Mouse (Mus musculus): ENCODE measurements around the gene Anxa6. TPM values are rescaled to one million over a fixed set of nuclear protein-coding genes. Genes with fewer than 3 reads are reported as not detected.

The Anxa6 gene
- polyA plus RNA-seq, 1 experiment from 2014 or later, result 53.9 TPM

DNA sequence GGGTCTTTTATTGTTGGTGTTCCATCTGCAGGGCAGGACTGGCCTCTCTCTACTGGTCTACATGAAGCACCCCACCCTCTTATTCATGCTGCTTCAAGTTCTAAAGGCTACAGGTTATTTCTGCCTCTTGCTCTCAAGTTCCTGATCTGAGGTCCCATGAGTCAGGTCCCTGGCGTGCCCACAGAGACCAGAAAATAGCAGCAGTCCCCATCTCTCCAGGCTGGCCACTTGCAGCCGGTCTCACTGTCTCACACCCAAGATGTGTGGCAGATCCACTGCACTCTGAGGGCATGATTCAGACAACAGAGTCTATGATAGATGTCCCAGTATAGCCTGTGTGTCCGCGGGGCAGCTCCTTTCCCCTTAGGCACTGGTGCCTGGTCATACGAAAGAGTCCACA, 27.6 kb upstream of the Anxa6 start:
- WGBS, result 94% methylated on average over 5 of the region's 5 CpGs
- no peak for DNase-seq (ENCODE audit: low spot score)
- H3K9me3 ChIP-seq (replicated peaks), result no peaks in the 10 kb centered on the region
- no peaks in the 10 kb centered on the region for H3K27me3 ChIP-seq (ENCODE audit: low read depth, poor library complexity, severe bottlenecking)
- H3K4me3 ChIP-seq, result no peak overlapping the region
- H3K36me3 ChIP-seq, result no peaks in the 10 kb centered on the region
- no peak overlapping the region for H3K27ac ChIP-seq (replicated peaks)
- no peaks in the 10 kb centered on the region for H3K4me1 ChIP-seq

DNA sequence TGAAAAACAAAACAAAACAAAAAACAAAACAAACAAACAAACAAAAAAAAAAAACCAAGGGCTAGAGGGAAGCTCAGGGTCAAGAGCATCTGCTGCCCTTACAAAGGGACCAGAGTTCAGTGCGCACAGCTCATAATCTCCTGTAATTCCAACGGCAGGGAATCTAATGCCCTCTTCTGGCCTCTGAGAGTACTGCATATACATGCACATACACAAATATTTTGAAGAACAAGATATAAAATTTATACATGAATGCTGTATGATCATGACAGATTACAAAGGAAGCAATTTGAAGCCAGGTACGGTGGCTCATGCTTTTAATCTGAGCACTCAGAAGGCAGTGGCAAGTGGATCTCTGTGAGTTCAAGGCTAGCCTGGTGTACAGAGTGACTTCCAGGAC, 24.3 kb upstream of the Anxa6 start:
- H3K9me3 ChIP-seq (replicated peaks), result no peaks in the 10 kb centered on the region
- no peak overlapping the region for H3K4me3 ChIP-seq
- no peaks in the 10 kb centered on the region for H3K27me3 ChIP-seq (ENCODE audit: low read depth, poor library complexity, severe bottlenecking)
- H3K27ac ChIP-seq (replicated peaks), result no peak overlapping the region
- no peaks in the 10 kb centered on the region for H3K36me3 ChIP-seq
- H3K4me1 ChIP-seq, result no peaks in the 10 kb centered on the region
- DNase-seq (ENCODE audit: low spot score), result no peak
- WGBS, result 82% methylated on average over 3 of the region's 3 CpGs

DNA sequence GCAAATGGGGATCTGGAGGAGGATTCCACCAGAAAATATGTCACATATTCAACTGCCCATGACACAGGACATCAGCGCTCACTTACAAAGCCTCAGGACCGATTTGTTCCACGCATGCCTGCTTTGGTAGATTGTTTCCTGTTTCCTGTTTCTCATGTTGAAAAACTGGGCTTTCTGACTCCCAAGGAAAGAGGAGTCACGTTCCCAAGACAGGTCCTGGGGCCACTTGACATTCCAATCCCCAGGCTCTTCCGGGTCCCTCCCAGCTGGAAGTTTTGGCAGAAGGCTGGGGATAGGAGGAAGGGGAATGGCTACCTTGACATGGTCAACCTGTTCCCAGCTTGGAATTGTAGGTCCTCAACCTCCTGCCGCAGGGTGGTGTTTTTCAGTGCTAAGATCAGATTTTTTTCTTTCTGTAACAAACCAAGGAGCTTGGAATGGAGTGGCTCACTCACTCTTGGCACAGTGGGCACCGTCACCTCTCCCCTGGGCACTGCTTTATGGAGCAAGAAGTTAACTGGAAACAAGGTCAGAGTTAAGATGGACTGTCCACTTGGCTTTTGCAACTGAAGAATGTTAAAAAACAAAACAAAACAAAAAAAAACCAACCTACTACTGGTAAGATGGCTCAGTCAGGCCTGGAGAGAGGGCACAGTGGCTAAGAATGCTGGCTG, 17.7 kb upstream of the Anxa6 start:
- Histone ChIP-seq H3K4me1 (no peaks in the 10 kb centered on the region), H3K4me3 (no peak overlapping the region), H3K9me3 (replicated peaks) (no peaks in the 10 kb centered on the region), H3K27ac (replicated peaks) (no peak overlapping the region), H3K36me3 (no peaks in the 10 kb centered on the region), H3K27me3 (ENCODE audit: low read depth, poor library complexity, severe bottlenecking) (no peaks in the 10 kb centered on the region)
- no peak for DNase-seq (ENCODE audit: low spot score)
- 82% methylated on average over 7 of the region's 7 CpGs for WGBS

DNA sequence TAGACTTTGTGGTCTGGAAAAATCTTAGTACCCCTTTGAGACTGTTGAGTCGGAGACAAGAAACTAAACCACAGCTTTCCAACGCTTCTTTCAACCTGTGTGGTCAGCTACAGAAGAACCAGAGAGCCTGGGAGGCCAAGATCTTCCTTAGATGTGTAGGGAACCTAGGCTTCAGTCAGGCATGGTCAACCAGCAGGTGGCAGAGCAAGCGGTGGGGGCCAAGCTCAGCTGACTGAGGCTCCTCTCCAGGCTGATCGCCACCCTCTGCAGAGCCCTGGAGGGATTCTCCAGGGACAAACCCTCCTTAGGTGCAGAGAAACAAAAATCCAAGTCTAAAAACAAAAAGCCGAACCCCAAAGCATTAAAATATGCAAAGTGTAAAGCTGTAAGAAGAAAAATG, 13.4 kb upstream of the Anxa6 start:
- H3K4me1 ChIP-seq, result no peaks in the 10 kb centered on the region
- H3K27me3 ChIP-seq (ENCODE audit: low read depth, poor library complexity, severe bottlenecking), result no peaks in the 10 kb centered on the region
- no peaks in the 10 kb centered on the region for H3K36me3 ChIP-seq
- no peak for DNase-seq (ENCODE audit: low spot score)
- no peak overlapping the region for H3K27ac ChIP-seq (replicated peaks)
- H3K4me3 ChIP-seq, result no peak overlapping the region
- WGBS, result 57% methylated on average over 5 of the region's 5 CpGs
- no peaks in the 10 kb centered on the region for H3K9me3 ChIP-seq (replicated peaks)

DNA sequence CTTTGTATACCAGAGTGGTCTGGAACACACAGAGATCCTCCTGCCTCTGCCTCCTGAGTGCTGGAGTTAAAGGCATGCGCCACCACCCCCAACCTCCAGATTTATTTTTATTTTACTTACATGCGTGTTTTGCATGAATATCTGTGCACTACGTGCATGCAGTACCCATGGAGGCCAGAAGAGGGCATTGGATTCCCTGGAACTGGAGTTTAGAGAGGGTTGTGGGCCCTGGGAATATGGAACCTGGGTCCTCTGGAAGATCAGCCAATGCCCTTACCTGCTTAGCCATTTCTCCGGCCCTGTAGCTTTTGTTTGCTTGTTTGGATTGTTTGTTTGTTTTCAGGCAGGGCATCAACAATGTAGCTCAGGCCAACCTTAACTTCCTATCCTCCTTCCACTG, 8.1 kb upstream of the Anxa6 start:
- no peaks in the 10 kb centered on the region for H3K9me3 ChIP-seq (replicated peaks)
- WGBS, result 76% methylated on average over 4 of the region's 4 CpGs
- H3K36me3 ChIP-seq, result no peaks in the 10 kb centered on the region
- H3K27me3 ChIP-seq (ENCODE audit: low read depth, poor library complexity, severe bottlenecking), result no peaks in the 10 kb centered on the region
- H3K27ac ChIP-seq (replicated peaks), result no peak overlapping the region
- peaks cover 7% of the 10 kb centered on the region for H3K4me1 ChIP-seq
- no peak overlapping the region for H3K4me3 ChIP-seq
- no peak for DNase-seq (ENCODE audit: low spot score)

DNA sequence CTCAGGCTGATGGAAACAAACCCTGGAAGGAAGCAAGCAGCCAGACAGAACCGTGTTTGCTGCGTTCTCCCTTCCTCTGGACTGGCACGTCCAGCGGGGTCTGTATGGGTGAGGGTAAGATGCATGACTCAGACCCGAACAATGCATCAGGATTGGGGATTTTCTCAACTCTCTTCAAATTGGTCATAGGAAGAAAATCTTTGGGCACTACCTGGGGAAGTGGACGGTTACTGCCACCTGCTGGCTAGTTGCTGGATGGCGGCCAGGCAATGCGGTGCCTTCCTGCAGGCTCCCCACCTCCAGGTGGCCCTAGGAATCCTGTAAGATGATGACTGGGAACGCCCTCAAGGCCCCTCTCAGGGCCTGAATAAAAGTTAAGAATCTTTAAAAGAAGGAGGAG, 6.3 kb upstream of the Anxa6 start:
- Histone ChIP-seq H3K36me3 (no peaks in the 10 kb centered on the region), H3K27ac (replicated peaks) (no peak overlapping the region), H3K9me3 (replicated peaks) (no peaks in the 10 kb centered on the region), H3K4me1 (peaks cover 7% of the 10 kb centered on the region), H3K27me3 (ENCODE audit: low read depth, poor library complexity, severe bottlenecking) (peaks cover 16% of the 10 kb centered on the region), H3K4me3 (no peak overlapping the region)
- WGBS, result 12% methylated on average over 9 of the region's 9 CpGs
- peak; percentile 67 for DNase-seq (ENCODE audit: low spot score)

DNA sequence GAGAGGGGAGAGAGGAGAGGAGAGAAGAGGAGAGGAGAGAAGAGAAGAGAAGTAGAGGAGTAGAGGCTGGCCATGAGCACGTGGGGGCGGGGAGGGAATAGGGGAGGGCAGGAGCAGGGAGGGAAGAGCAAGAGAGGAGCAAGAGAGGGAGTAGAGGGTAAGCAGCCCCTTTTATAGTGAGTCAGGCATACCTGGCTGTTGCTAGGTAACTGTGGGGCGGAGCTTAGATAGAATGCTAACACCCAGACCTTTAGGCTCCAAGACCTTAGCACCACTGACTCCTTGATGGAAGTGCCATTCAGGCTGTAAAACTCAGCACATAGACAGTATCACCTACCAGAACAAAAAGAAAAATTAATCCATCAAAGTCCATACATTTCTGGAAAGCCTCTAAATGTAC, 3.4 kb upstream of the Anxa6 start:
- H3K4me3 ChIP-seq, result no peak overlapping the region
- no peak for DNase-seq (ENCODE audit: low spot score)
- WGBS, result 36% methylated on average over 3 of the region's 3 CpGs
- H3K9me3 ChIP-seq (replicated peaks), result no peaks in the 10 kb centered on the region
- H3K27ac ChIP-seq (replicated peaks), result no peak overlapping the region
- no peaks in the 10 kb centered on the region for H3K36me3 ChIP-seq
- H3K4me1 ChIP-seq, result peaks cover 32% of the 10 kb centered on the region
- peaks cover 44% of the 10 kb centered on the region for H3K27me3 ChIP-seq (ENCODE audit: low read depth, poor library complexity, severe bottlenecking)

DNA sequence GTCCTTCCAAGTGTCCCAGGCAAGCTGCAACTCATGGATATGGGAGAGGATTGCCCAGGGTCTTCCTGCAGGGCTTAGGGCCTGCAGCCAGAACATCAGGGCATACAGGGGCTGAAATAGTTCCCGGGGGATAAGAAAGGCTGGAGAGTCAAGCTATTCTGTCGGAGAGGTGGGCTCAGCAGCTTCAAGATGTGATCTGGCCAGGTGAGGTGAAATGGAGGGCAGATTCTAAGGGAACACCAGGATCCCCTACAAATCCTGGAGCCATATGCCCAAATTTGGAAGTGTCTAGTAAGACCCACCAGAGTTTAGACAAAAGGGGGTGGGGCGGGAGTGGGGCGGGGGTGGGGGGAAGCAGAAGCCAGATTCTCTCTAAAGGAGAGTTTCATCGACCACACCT, 959 bp downstream of the Anxa6 start:
- no peak for DNase-seq (ENCODE audit: low spot score)
- H3K36me3 ChIP-seq, result no peaks in the 10 kb centered on the region
- peak overlapping the region; percentile 63 for H3K27ac ChIP-seq (replicated peaks)
- peaks cover 50% of the 10 kb centered on the region for H3K27me3 ChIP-seq (ENCODE audit: low read depth, poor library complexity, severe bottlenecking)
- H3K9me3 ChIP-seq (replicated peaks), result no peaks in the 10 kb centered on the region
- WGBS, result 33% methylated on average over 5 of the region's 5 CpGs
- H3K4me3 ChIP-seq, result peak overlapping the region; percentile 67
- H3K4me1 ChIP-seq, result peaks cover 36% of the 10 kb centered on the region

DNA sequence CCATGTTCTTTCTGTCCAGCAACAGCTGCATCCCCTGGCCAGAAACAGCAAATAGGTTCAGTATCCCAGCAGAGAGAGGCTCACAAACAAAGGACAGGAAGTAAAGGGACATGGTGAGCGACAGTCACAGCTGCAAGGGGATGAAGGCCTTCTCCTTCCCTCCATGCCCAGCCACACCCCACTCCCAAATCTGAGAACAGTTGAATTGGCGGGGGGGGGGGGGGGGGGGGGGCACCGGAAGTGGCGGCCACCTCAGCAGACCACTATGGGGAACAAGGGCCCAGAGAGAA, 1.3 kb downstream of the Anxa6 start:
- no peaks in the 10 kb centered on the region for H3K9me3 ChIP-seq (replicated peaks)
- DNase-seq (ENCODE audit: low spot score), result peak; percentile 17
- peak overlapping the region; percentile 63 for H3K27ac ChIP-seq (replicated peaks)
- peaks cover 32% of the 10 kb centered on the region for H3K4me1 ChIP-seq
- no peaks in the 10 kb centered on the region for H3K36me3 ChIP-seq
- 38% methylated on average over 1 of the region's 4 CpGs for WGBS
- H3K4me3 ChIP-seq, result peak overlapping the region; percentile 67; the same call in 1 of the 2 replicates
- peaks cover 50% of the 10 kb centered on the region for H3K27me3 ChIP-seq (ENCODE audit: low read depth, poor library complexity, severe bottlenecking)

DNA sequence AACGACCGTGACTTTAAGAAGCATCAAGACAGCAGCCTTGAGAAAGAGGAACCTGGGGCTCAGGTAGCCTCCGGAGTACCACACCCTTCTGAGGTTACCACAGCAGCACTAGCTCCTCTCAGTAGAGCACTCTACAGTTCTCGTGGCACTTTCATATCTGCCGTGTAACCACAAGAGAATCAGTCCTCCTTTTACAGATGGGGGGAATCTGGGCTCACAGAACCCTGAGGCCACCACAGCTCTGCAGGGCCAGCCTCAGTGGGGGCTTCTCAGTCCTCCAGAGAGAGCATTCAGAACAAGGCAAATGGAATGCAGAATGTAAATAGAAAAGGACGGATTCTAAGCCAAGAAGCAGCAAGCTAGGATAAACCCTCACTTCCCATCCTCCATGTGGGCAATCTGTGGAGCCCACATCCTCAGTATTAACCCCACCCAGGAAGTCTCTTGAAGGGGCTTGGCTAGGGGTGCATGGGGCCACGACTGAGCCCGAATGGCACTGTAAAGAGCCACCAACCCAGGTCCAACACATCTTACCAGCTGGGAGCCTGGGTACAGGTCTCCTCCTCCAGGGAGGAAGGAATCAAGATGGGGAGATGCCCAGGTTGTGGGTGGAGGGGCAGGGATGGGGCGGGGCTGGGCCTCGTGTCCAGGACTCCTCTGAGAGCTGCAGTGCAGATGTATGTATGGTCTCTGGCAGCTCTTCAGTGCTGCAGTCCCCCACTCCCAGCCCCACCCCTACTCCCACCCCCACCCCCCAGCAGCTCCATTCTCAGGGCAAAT, 1.8 kb downstream of the Anxa6 start:
- peaks cover 50% of the 10 kb centered on the region for H3K27me3 ChIP-seq (ENCODE audit: low read depth, poor library complexity, severe bottlenecking)
- peak overlapping the region; percentile 67; the same call in 1 of the 2 replicates for H3K4me3 ChIP-seq
- H3K9me3 ChIP-seq (replicated peaks), result no peaks in the 10 kb centered on the region
- WGBS, result 56% methylated on average over 10 of the region's 10 CpGs
- H3K27ac ChIP-seq (replicated peaks), result peak overlapping the region; percentile 63
- peaks cover 32% of the 10 kb centered on the region for H3K4me1 ChIP-seq
- no peaks in the 10 kb centered on the region for H3K36me3 ChIP-seq
- no peak for DNase-seq (ENCODE audit: low spot score)

DNA sequence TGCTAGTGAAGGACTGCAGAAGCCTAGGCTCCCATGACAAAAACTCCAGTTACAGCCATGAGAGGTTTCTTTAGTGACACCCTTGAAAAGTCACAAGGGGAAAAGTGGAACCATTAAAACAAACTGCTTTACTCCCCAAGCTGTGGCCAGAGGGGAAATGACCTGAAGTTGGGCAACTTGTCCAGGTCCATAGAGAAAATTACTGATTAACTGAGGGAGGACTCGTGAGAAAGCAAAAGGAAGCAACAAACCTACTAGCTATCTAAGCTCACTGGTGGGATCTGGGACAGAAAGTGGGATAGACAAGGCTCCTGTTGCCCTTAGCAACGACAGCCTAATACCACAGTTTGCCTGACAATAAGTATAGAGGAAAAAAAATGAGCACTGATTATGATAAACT, 4.7 kb downstream of the Anxa6 start:
- WGBS, result 82% methylated on average over 2 of the region's 2 CpGs
- no peak overlapping the region for H3K4me3 ChIP-seq
- H3K4me1 ChIP-seq, result peaks cover 39% of the 10 kb centered on the region
- H3K36me3 ChIP-seq, result no peaks in the 10 kb centered on the region
- H3K9me3 ChIP-seq (replicated peaks), result no peaks in the 10 kb centered on the region
- H3K27me3 ChIP-seq (ENCODE audit: low read depth, poor library complexity, severe bottlenecking), result peaks cover 24% of the 10 kb centered on the region
- DNase-seq (ENCODE audit: low spot score), result no peak
- no peak overlapping the region for H3K27ac ChIP-seq (replicated peaks)

DNA sequence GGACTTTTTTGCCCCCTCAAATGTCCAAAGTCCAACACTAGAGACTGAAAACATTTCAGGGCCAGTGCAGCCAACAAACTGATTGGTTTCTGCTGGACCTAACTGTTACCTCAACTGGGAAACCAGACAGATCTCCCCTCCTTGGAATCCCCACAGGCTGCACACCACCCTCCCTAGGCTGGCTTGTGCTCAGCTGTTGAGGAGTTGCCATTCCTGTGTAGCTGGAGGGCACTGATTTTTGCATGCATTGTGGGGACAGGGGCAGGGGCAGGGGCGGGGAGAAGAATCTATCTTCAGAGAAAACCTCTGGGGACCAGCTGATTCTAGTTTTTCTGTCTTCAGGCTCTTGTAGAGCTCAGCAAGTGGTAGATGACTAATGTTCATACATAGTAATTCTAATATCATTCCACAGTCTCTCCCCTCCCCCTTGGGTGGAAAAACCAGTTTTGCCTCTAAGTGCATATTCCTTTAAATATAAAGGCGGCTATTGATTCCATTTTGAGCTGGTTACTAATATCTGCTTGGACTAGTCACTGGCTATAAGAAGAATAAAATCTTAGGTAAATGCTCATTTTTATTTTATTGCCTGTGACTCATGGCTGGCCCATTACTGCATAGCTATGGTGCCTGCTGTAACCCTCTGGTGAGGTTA, 5.9 kb downstream of the Anxa6 start:
- WGBS, result 85% methylated on average over 2 of the region's 2 CpGs
- H3K27ac ChIP-seq (replicated peaks), result no peak overlapping the region

DNA sequence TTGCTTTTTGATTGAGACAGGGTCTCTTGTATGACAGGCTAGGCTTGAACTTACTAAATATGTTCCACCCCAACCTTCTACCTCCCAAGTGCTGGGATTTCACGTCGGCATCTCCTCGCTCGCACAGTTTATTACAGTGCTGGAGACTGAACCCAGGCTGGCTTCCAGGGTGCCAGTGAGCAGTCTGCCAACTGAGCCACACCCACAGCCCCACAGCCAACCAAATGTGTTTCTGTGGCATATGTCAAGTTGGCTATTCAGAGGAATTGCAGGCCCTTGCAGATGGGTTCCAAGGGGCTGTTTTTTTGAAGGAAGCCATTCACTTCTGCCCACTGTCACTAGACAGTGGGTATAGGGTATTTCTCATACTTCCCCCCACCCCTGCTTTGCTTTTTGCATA, 7.3 kb downstream of the Anxa6 start:
- H3K4me1 ChIP-seq, result peaks cover 37% of the 10 kb centered on the region
- no peak overlapping the region for H3K4me3 ChIP-seq
- no peaks in the 10 kb centered on the region for H3K9me3 ChIP-seq (replicated peaks)
- DNase-seq (ENCODE audit: low spot score), result no peak
- H3K27me3 ChIP-seq (ENCODE audit: low read depth, poor library complexity, severe bottlenecking), result no peaks in the 10 kb centered on the region
- 94% methylated on average over 4 of the region's 4 CpGs for WGBS
- H3K27ac ChIP-seq (replicated peaks), result no peak overlapping the region
- H3K36me3 ChIP-seq, result no peaks in the 10 kb centered on the region

More for the DNA sequence above, 5.9 kb downstream of the Anxa6 start:
- peaks cover 39% of the 10 kb centered on the region for H3K4me1 ChIP-seq
- no peak for DNase-seq (ENCODE audit: low spot score)
- peaks cover 14% of the 10 kb centered on the region for H3K27me3 ChIP-seq (ENCODE audit: low read depth, poor library complexity, severe bottlenecking)
- H3K36me3 ChIP-seq, result no peaks in the 10 kb centered on the region
- no peak overlapping the region for H3K4me3 ChIP-seq
- H3K9me3 ChIP-seq (replicated peaks), result no peaks in the 10 kb centered on the region
